8 mouse cellular contexts compared by ENCODE assay signal in genomic region chr17:35813245-35813647, GRCm38 (mm10). TPM values are rescaled to one million over a fixed set of nuclear protein-coding genes. Genes with fewer than 3 reads are reported as not detected.
A peak's percentile ranks its signal among the peaks of the same experiment; 100 is the strongest.
DNase-seq lines count a peak whose midpoint lies in the region; ATAC-seq and TF ChIP-seq lines count a peak whose summit lies in the region.

No protein-coding gene starts in this region.

- H3K36me3 ChIP-seq in heart, embryonic 10.5 days: no peaks in the 10 kb centered on the region
- no peaks in the 10 kb centered on the region for H3K36me3 ChIP-seq in stomach, embryonic 16.5 days (ENCODE audit: control insufficient read depth, insufficient read depth, low read length)

- WGBS in heart, embryonic 10.5 days: 45% methylated on average over 7 of the region's 7 CpGs
- WGBS in stomach, embryonic 16.5 days: 20% methylated on average over 7 of the region's 7 CpGs

- no peaks in the 10 kb centered on the region for H3K27me3 ChIP-seq in heart, embryonic 10.5 days (ENCODE audit: insufficient read depth, poor library complexity, severe bottlenecking)
- H3K27me3 ChIP-seq in stomach, embryonic 16.5 days (ENCODE audit: control insufficient read depth, insufficient read depth, low read length): no peaks in the 10 kb centered on the region

- H3K9me3 ChIP-seq in heart, embryonic 10.5 days: no peaks in the 10 kb centered on the region
- H3K9me3 ChIP-seq in stomach, embryonic 16.5 days (replicated peaks; ENCODE audit: control insufficient read depth, low read length): no peaks in the 10 kb centered on the region

- H3K9ac ChIP-seq in stomach, embryonic 16.5 days (ENCODE audit: low read length): peak overlapping the region; percentile 20; the same call in 1 of the 2 replicates

- peak; percentile 75 to 79 for DNase-seq in cerebellum, postnatal 10 days
- no peak for DNase-seq in cerebellum, adult 18-20 months
- peak; percentile 100 for DNase-seq in 3T3-L1 (ENCODE audit: low read depth, low spot score)
- DNase-seq in heart, embryonic 10.5 days (ENCODE audit: low spot score): peak; percentile 81
- DNase-seq in kidney, postnatal 10 days: peak; percentile 95
- peak; percentile 98 for DNase-seq in lung, postnatal 25 days (ENCODE audit: low spot score)

- H3K4me2 ChIP-seq in stomach, embryonic 16.5 days (ENCODE audit: low read depth, low read length): no peak overlapping the region

- H3K27ac ChIP-seq in cortical plate, adult 2 months (ENCODE audit: insufficient read depth, low read length): 0 out of 2 replicates have a peak overlapping the region, but pooled peaks have one; percentile 36
- H3K27ac ChIP-seq in heart, embryonic 10.5 days: peak overlapping the region; percentile 70
- H3K27ac ChIP-seq in stomach, embryonic 16.5 days (ENCODE audit: low read length): peak overlapping the region; percentile 86

- H3K4me3 ChIP-seq in cortical plate, adult 2 months (ENCODE audit: insufficient read depth, low read length): no peak overlapping the region
- no peak overlapping the region for H3K4me3 ChIP-seq in heart, embryonic 10.5 days
- no peak overlapping the region for H3K4me3 ChIP-seq in stomach, embryonic 16.5 days (replicated peaks; ENCODE audit: low read length)

- no peaks in the 10 kb centered on the region for H3K4me1 ChIP-seq in cortical plate, adult 2 months (ENCODE audit: control insufficient read depth, insufficient read depth, low read length)
- peaks cover 50% of the 10 kb centered on the region for H3K4me1 ChIP-seq in heart, embryonic 10.5 days
- H3K4me1 ChIP-seq in stomach, embryonic 16.5 days (ENCODE audit: control insufficient read depth, insufficient read depth, low read length): peaks cover 41% of the 10 kb centered on the region

- TF ChIP-seq CTCF in cortical plate, adult 2 months (IDR thresholded peaks at IDR 0.05; ENCODE audit: extremely low read depth, insufficient read depth, low read length): no peak

- no peak for TF ChIP-seq POLR2A in cortical plate, adult 2 months (IDR thresholded peaks at IDR 0.05; ENCODE audit: extremely low read depth, insufficient read depth, low read length)

- peak; percentile 76 for ATAC-seq in stomach, embryonic 16.5 days (ENCODE audit: insufficient read depth, low FRiP score)

RNA-seq across cellular contexts. Expression of gene Ier3, which starts 8.2 kb away (rescaled TPM):
- polyA plus RNA-seq in cortical plate, adult 2 months (2012; rRNA removed): 13.4 and 18.4 TPM in 2 replicates
- 13.2 and 16.8 TPM in 2 replicates for polyA plus RNA-seq in heart, embryonic 10.5 days (2016; fragmentation: Nextera tagmentation; extraction: Ambion mirVana)
- polyA plus RNA-seq in stomach, embryonic 16.5 days (2015; fragmentation: Nextera tagmentation; extraction: Ambion mirVana): 22.1 and 24.4 TPM in 2 replicates

RNA-seq across cellular contexts. Expression of gene Flot1, which starts 9.8 kb away (rescaled TPM):
- 212 and 223 TPM in 2 replicates for polyA plus RNA-seq in cortical plate, adult 2 months (2012; rRNA removed)
- 66.2 and 71.7 TPM in 2 replicates for polyA plus RNA-seq in heart, embryonic 10.5 days (2016; fragmentation: Nextera tagmentation; extraction: Ambion mirVana)
- polyA plus RNA-seq in stomach, embryonic 16.5 days (2015; fragmentation: Nextera tagmentation; extraction: Ambion mirVana): 55.8 and 58.2 TPM in 2 replicates

RNA-seq across cellular contexts. Expression of gene Tubb5, which starts 24.9 kb away (rescaled TPM):
- 453 and 474 TPM in 2 replicates for polyA plus RNA-seq in cortical plate, adult 2 months (2012; rRNA removed)
- polyA plus RNA-seq in heart, embryonic 10.5 days (2016; fragmentation: Nextera tagmentation; extraction: Ambion mirVana): 911 and 1,091 TPM in 2 replicates
- polyA plus RNA-seq in stomach, embryonic 16.5 days (2015; fragmentation: Nextera tagmentation; extraction: Ambion mirVana): 649 and 665 TPM in 2 replicates

RNA-seq across cellular contexts. Expression of gene Mdc1, which starts 28.1 kb away (rescaled TPM):
- polyA plus RNA-seq in cortical plate, adult 2 months (2012; rRNA removed): 7.7 and 8.4 TPM in 2 replicates
- polyA plus RNA-seq in heart, embryonic 10.5 days (2016; fragmentation: Nextera tagmentation; extraction: Ambion mirVana): 25.3 and 29.1 TPM in 2 replicates
- 11.7 and 16.2 TPM in 2 replicates for polyA plus RNA-seq in stomach, embryonic 16.5 days (2015; fragmentation: Nextera tagmentation; extraction: Ambion mirVana)

RNA-seq across cellular contexts. Expression of gene Nrm, which starts 47.9 kb away (rescaled TPM):
- polyA plus RNA-seq in cortical plate, adult 2 months (2012; rRNA removed): 7.5 and 9.3 TPM in 2 replicates
- 56.5 and 58.3 TPM in 2 replicates for polyA plus RNA-seq in heart, embryonic 10.5 days (2016; fragmentation: Nextera tagmentation; extraction: Ambion mirVana)
- polyA plus RNA-seq in stomach, embryonic 16.5 days (2015; fragmentation: Nextera tagmentation; extraction: Ambion mirVana): 48.9 and 51.5 TPM in 2 replicates

Comparison
In these comparisons a context has a peak if more than half of its experiments do, and no peak if none do; other contexts are left out.
1. DNase-seq: peak in cerebellum, postnatal 10 days (2 of 2), 3T3-L1 (single experiment), heart, embryonic 10.5 days (single experiment), kidney, postnatal 10 days (single experiment) and lung, postnatal 25 days (single experiment); none in cerebellum, adult 18-20 months (0 of 2).
2. H3K27ac ChIP-seq: peak in every context shown above with its lines; median percentile 86 in stomach, embryonic 16.5 days; 70 in heart, embryonic 10.5 days; 36 in cortical plate, adult 2 months.